In the genomic region with DNA sequence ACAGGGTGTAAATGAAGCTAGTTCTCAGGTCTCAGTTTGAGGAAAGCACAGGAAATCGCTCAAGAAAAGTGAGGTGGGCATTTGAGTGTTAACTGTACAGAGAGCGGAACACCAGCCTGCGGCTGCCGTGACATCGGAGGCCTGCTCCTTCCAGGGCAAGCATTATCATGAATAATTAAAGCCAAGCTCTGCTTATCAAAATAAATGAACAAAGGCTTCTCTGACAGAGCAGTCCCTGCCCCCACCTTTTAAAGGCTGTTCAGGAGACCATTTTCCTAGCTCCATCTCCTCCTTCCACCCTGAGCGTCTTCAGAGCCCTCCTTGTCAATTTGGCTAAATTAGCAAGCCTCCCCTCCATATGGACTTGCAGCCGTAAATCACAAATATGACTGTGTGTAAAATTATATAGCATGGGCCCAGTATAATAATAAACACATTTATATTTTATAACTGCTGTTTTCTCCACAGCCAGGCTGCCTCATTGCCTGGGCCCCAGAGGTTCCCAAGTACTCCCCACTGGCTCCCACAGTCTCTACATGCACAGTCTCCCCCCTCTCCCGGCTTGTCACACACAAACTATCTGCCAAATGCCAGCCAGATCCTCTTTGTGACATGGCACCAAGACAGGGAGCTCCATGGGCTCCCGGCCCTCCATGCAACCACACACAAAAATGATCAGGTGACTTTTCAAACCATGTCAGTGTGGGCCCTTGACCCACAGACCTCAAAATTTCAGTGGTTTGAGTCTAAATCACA, we compare ENCODE assay signal across 9 mouse cellular contexts.
DNase-seq lines count a peak whose midpoint lies in the region; ATAC-seq and TF ChIP-seq lines count a peak whose summit lies in the region.
"Had no signal": no experiment of that assay in that cellular context is flagged by ENCODE, and none has a peak within 500 bp of the region (broad histone marks: within the 10 kb centered on the region; RNA-seq: fewer than 3 reads in every experiment).

No protein-coding gene starts in this region.

- no peaks in the 10 kb centered on the region for H3K27me3 ChIP-seq in kidney, adult 2 months (replicated peaks; ENCODE audit: control insufficient read depth, insufficient read depth, low read length)
- no peaks in the 10 kb centered on the region for H3K27me3 ChIP-seq in embryonic facial prominence, embryonic 10.5 days (replicated peaks; ENCODE audit: low read depth, poor library complexity, severe bottlenecking)
- no peaks in the 10 kb centered on the region for H3K27me3 ChIP-seq in forebrain, embryonic 14.5 days (replicated peaks; ENCODE audit: control insufficient read depth, insufficient read depth, low read length)
- H3K27me3 ChIP-seq in midbrain, embryonic 14.5 days (ENCODE audit: control insufficient read depth, insufficient read depth, low read length): no peaks in the 10 kb centered on the region
- H3K27me3 ChIP-seq: liver, embryonic 12.5 days had no signal

- TF ChIP-seq CTCF in kidney, adult 2 months (conservative IDR thresholded peaks at IDR 0.05; ENCODE audit: insufficient read depth, insufficient read length, low read depth, low read length): no peak

- 57% methylated on average over 9 of the region's 9 CpGs for WGBS in kidney, adult 2 months
- WGBS in embryonic facial prominence, embryonic 10.5 days: 45% methylated on average over 9 of the region's 9 CpGs
- 26% methylated on average over 9 of the region's 9 CpGs for WGBS in forebrain, embryonic 14.5 days
- 14% methylated on average over 9 of the region's 9 CpGs for WGBS in midbrain, embryonic 14.5 days

- H3K27ac ChIP-seq in kidney, adult 2 months (ENCODE audit: insufficient read depth, low read depth, low read length): peak overlapping the region; percentile 41
- H3K27ac ChIP-seq in embryonic facial prominence, embryonic 10.5 days (replicated peaks): peak overlapping the region; percentile 72
- peak overlapping the region; percentile 68 for H3K27ac ChIP-seq in forebrain, embryonic 14.5 days (ENCODE audit: low read depth, low read length)
- H3K27ac ChIP-seq in midbrain, embryonic 14.5 days (replicated peaks; ENCODE audit: low read depth, low read length): peak overlapping the region; percentile 93
- H3K27ac ChIP-seq: liver, embryonic 12.5 days had no signal

- peaks cover 12% of the 10 kb centered on the region for H3K4me1 ChIP-seq in kidney, adult 2 months (ENCODE audit: control insufficient read depth, insufficient read depth, low read length)
- peaks cover 25% of the 10 kb centered on the region for H3K4me1 ChIP-seq in embryonic facial prominence, embryonic 10.5 days
- H3K4me1 ChIP-seq in forebrain, embryonic 14.5 days (ENCODE audit: control insufficient read depth, insufficient read depth, low read length): peaks cover 55% of the 10 kb centered on the region
- peaks cover 79% of the 10 kb centered on the region for H3K4me1 ChIP-seq in midbrain, embryonic 14.5 days (ENCODE audit: control insufficient read depth, insufficient read depth, low read length)

- ATAC-seq in forebrain, embryonic 14.5 days: peak; percentile 60
- ATAC-seq in midbrain, embryonic 14.5 days (ENCODE audit: low FRiP score, low TSS enrichment): peak; percentile 75
- no peak for ATAC-seq in monocyte, adult 5-6 weeks (replicated peaks; ENCODE audit: insufficient number of reproducible peaks, low FRiP score, low TSS enrichment, poor library complexity, severe bottlenecking)
- ATAC-seq: liver, embryonic 12.5 days had no signal

- peak overlapping the region; percentile 21 for H3K4me2 ChIP-seq in forebrain, embryonic 14.5 days (ENCODE audit: low read length)
- peak overlapping the region; percentile 43 for H3K4me2 ChIP-seq in midbrain, embryonic 14.5 days (ENCODE audit: low read length)
- H3K4me2 ChIP-seq: liver, embryonic 12.5 days had no signal

- H3K9me3 ChIP-seq in embryonic facial prominence, embryonic 10.5 days: no peaks in the 10 kb centered on the region
- no peaks in the 10 kb centered on the region for H3K9me3 ChIP-seq in forebrain, embryonic 14.5 days (replicated peaks; ENCODE audit: control insufficient read depth, low read length)
- no peaks in the 10 kb centered on the region for H3K9me3 ChIP-seq in midbrain, embryonic 14.5 days (ENCODE audit: control insufficient read depth, low read length)
- H3K9me3 ChIP-seq: liver, embryonic 12.5 days had no signal

- no peaks in the 10 kb centered on the region for H3K36me3 ChIP-seq in kidney, adult 2 months (ENCODE audit: control insufficient read depth, insufficient read depth, low read length)
- H3K36me3 ChIP-seq in embryonic facial prominence, embryonic 10.5 days (replicated peaks): 0 out of 2 replicates have a peak, but pooled peaks cover 8% of the 10 kb centered on the region
- no peaks in the 10 kb centered on the region for H3K36me3 ChIP-seq in forebrain, embryonic 14.5 days (ENCODE audit: control insufficient read depth, insufficient read depth, low read length)
- H3K36me3 ChIP-seq in midbrain, embryonic 14.5 days (ENCODE audit: control insufficient read depth, insufficient read depth, low read length): no peaks in the 10 kb centered on the region

- TF ChIP-seq POLR2A in kidney, adult 2 months (IDR thresholded peaks at IDR 0.05; ENCODE audit: low read depth, low read length): no peak

- no peak overlapping the region for H3K4me3 ChIP-seq in kidney, adult 2 months (ENCODE audit: insufficient read depth, low read depth, low read length)
- no peak overlapping the region for H3K4me3 ChIP-seq in embryonic facial prominence, embryonic 10.5 days
- no peak overlapping the region for H3K4me3 ChIP-seq in forebrain, embryonic 14.5 days (ENCODE audit: low read depth, low read length)
- H3K4me3 ChIP-seq in midbrain, embryonic 14.5 days (replicated peaks; ENCODE audit: low read depth, low read length): no peak overlapping the region
- H3K4me3 ChIP-seq: liver, embryonic 12.5 days had no signal

- H3K9ac ChIP-seq in forebrain, embryonic 14.5 days (ENCODE audit: low read length): peak overlapping the region; percentile 37; the same call in 1 of the 2 replicates
- peak overlapping the region; percentile 14; the same call in 1 of the 2 replicates for H3K9ac ChIP-seq in midbrain, embryonic 14.5 days (replicated peaks; ENCODE audit: low read length)
- H3K9ac ChIP-seq: liver, embryonic 12.5 days had no signal

- DNase-seq in kidney, adult 2 months: no peak
- DNase-seq in kidney, postnatal 10 days: no peak
- peak; percentile 39 for DNase-seq in embryonic facial prominence, embryonic 10.5 days (ENCODE audit: low spot score)
- peak; percentile 59 for DNase-seq in forebrain, embryonic 14.5 days (ENCODE audit: low spot score)
- DNase-seq in midbrain, embryonic 14.5 days: peak; percentile 81
- no peak for DNase-seq in adrenal gland, adult (ENCODE audit: inconsistent age in 2 of 2, low spot score in 1 of 2)
- DNase-seq in layer of hippocampus, postnatal 36 days: no peak

Comparison
In these comparisons a context has a peak if more than half of its experiments do, and no peak if none do; other contexts are left out.
1. DNase-seq: peak in embryonic facial prominence, embryonic 10.5 days (single experiment), forebrain, embryonic 14.5 days (single experiment) and midbrain, embryonic 14.5 days (single experiment); none in kidney, adult 2 months (single experiment), kidney, postnatal 10 days (single experiment), adrenal gland, adult (0 of 2) and layer of hippocampus, postnatal 36 days (0 of 2).
2. H3K27ac ChIP-seq: peak in every context shown above with its lines; median percentile 93 in midbrain, embryonic 14.5 days; 72 in embryonic facial prominence, embryonic 10.5 days; 68 in forebrain, embryonic 14.5 days; 41 in kidney, adult 2 months.